Mouse (Mus musculus) lung, postnatal 10 days (tissue): ENCODE measurements at regions not wholly inside any gene's neighbourhood (a gene's known extent, or its start where the extent isn't known, plus 50 kb on each side); places are given as distances from the start of the nearest gene placed in this dataset.
"Not testable (repeated sequence)": the region's sequence is repeated elsewhere in the genome, so short reads cannot be mapped to it uniquely, and the experiment has no call there.

ENCODE experiments used
- DNase-seq: peaks from one replicate; pipeline ENCODE4 v3.0.0; 2021

DNA sequence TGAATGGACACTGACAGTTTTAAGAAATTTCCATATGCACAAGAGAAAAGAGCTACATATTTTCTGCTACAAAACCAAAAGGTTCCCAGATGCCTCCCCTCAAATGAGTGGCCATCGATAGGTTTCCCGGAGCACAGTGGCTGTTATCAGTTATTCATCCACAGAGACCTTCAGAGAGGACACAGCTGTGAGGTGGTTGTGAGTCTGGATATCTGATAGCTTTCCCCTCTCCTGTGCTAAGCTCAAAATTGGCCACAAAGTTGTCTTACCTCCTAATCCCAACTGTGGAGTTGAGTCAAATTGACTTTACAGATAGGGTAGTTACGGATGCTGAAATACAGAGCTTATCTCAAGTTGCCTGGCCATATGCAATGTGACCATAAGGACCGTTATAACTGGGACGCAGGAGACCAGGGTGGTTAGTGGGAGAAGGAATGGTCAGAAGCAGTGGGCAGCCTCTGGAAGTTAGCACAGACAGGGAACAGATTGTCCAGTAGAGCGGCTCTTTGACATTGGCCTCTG is 93.3 kb upstream of the Zfp706 start:
- no peak for DNase-seq

DNA sequence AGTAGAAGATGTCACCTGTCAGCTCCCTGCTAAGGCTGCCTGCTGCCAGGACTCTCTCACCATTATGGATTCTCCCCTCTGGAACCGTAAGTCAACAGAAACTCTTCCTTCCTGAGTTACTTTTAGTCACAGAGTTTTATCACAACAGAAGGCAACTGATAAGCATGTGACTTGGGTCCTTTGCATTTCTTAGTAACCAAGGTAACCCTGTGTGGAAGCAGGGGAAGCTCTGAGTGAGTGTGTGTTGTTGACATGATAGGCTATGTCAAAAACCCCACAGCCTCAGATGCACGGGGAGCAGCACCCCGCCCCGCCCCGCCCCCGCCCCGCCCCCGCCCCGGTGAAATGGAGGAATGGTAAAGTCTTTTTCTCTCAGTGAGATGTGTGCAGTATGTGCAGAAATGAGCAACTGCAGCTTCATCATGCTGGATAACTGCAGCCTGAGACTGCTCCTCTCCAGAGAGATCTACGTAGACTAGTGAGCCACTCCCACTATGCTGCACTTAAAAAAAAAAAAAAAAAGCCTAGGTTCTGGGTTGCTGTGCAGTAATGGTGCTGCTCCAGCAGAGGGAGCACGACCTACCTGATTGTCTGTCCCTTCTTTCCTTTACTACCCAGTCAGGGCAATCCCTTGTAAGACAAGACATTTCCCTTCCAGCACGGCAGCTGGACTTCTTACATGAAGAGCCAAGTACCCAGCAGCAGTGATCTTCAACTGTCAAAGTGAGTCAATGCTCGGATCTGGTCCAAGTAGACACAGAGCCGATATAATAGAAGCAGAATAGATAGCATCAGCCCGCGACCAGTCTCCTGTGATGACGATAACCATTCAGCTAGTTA is 92.6 kb upstream of the Zfp706 start:
- DNase-seq: peak; percentile 63

DNA sequence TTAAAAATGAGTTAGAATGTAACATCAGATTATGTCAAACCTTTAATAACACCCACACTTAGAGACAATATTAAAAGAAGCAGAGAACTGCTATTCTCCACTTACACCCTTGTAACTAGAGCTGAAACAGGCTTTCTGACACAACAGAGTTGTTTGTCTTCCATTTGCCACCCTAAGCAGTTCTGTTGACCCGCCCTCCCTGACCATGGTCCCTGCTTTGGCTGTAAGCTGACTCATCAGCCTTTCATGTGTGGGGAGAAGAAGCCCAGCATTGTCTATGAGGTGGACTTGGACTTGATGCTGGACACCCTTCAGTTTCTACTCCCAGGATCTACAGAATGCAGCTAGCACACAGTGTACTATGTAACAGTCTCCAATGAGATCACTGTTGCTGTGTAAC is 91.6 kb upstream of the Zfp706 start:
- no peak for DNase-seq

DNA sequence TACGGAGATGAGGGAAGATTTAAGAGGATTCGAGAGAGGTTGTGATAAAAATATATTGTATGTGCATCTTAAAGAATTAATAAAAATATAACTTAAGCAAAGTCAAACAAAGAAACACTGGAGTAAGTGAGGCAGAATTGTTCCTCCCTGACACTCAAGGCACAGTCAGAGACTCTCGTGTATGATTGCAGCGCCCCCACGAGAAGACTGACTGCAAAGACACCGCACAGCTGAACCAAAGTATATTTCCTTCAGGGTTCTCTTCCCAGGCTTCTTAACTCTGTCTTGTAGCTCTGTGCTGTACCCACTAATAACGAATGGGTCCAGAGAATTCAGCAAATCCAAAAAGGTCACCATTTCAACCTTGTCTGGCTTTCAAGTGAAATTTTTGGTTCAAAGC is 89.9 kb upstream of the Zfp706 start:
- DNase-seq: no peak

GRCm38 (mm10) chr15:37091171-37091570 is 83.6 kb upstream of the Zfp706 start:
- DNase-seq: not testable (repeated sequence)

DNA sequence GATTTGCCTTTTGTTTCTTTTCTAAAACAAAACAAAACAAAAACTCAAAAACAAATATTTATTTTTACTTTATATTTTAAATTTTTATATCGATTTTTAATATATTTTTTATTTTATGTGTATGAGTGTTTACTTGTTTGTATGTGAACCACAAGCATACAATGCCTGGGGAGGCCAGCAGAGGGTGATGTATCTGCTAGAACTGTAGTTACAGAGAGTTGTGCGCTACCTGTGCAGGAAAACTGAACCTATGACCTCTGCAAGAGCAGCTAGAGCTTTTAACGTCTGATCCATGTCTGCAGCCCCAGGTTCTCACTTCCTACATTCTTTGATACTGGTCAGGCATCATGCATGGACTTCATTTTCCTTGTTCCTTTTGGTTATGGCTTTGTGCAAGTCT is 76.2 kb upstream of the Zfp706 start:
- no peak for DNase-seq

DNA sequence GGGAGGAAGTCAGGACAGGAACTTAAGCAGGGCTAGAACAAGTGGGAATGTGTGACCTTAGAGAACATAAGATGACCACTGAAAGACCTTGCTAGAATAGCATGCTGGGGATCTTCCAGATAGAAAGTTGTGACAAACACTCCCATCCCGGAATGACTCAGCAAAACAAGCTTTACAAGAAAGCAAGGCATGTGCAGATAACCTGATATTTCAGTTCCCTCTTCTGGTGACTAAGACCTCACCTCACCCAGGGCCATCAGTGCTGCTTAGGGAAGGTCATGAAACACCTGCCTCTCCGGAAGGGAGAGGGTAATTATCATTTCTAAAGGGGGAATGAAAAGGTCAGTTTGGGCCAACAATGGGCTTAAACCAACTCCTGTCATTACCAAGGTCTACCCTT is 74.3 kb upstream of the Zfp706 start:
- no peak for DNase-seq

GRCm38 (mm10) chr15:37080931-37081330 is 73.4 kb upstream of the Zfp706 start:
- DNase-seq: no peak

DNA sequence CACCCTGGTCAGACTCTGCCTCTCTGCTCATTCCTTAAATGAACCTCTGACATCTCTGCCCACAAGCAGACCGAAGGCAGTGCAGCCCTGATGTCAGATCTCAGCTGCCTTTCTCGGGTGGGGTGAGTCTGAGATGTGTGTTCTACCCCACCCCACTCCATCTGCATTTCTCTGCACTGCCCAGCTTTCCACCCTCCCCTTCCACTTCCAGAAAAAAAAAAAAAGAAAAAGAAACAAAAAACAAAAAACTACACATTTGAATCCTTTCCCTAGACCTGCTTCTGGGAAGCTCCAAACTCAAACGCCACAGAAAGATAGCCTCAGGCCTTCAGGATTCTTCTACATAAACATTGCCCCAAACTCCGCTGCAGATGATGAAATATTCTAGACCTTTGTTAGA is 72.8 kb upstream of the Zfp706 start:
- DNase-seq: no peak

- not testable (repeated sequence) for DNase-seq
Observed at GRCm38 (mm10) chr15:37074207-37074606, 66.6 kb upstream of the Zfp706 start.

DNA sequence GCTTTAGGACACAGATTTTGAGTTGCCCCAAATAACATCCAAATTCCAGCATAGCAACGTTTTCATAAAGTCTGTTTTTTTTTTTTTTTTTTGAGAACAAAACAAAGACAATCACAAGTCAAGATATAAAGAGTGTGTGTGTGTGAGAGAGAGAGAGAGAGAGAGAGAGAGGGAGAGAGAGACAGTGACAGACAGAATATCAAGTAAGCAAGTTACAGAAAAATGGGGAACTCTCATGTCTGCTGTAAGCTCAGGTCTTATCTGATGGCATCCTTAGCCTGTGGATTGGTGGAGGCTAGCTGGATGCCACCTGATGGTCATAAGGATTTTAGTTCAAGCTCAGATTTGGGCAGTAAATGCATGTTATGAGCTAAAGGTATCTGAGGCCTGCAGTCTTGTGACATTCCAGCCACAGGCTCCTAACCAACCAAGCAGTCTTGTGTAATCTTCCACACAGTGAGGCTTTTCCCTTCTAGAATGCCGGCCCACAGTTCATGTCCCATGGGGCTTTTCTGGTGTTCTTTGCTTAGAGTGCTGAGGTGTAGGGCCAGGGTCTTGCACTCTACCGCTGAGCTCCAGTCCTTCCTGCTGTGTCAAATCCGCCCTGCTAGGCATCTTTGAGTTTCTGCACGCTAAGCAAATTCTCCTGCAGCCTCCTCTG is 64.8 kb upstream of the Zfp706 start:
- no peak for DNase-seq

- DNase-seq: no peak
Observed at GRCm38 (mm10) chr15:37070188-37070587, 62.6 kb upstream of the Zfp706 start.

- DNase-seq: no peak
Observed at GRCm38 (mm10) chr15:37067326-37067725, 59.8 kb upstream of the Zfp706 start.

DNA sequence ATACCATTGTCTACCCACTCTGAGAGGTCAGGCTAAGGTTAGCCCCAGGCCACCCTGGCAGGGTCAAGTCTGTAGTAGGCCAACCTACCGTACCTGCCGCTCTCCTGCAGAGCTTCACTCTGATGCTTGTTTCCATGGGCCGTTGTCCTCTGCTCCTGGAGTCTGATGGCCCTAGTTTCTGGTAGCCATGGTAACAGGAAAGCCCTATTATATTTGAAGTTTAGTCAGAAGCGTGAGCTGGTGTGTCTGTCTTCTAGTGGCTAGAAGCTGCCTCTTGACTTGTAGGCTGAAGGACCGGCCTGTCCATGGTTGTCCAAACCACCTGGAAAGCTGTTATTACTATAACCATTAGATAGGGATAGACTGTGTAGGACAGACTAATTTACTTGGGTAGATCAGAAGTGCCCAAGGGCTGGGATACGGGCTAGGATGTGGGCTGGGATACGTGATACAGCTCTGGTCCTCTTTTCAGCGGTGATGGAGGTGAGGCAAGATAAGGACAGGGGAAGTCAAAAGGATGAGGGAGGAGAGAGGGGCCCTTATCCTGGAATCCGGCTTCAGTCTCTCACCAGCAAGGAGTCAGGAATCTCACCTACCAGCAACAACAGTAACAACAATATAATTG is 58.5 kb upstream of the Zfp706 start:
- no peak for DNase-seq

- DNase-seq: no peak
Observed at GRCm38 (mm10) chr15:37065408-37065807, 57.8 kb upstream of the Zfp706 start.

GRCm38 (mm10) chr15:37063781-37064383 is 56.3 kb upstream of the Zfp706 start:
- DNase-seq: no peak

GRCm38 (mm10) chr15:37062585-37062984 is 55.0 kb upstream of the Zfp706 start:
- no peak for DNase-seq

- no peak for DNase-seq
Observed at GRCm38 (mm10) chr15:37061501-37061900, 53.9 kb upstream of the Zfp706 start.

DNA sequence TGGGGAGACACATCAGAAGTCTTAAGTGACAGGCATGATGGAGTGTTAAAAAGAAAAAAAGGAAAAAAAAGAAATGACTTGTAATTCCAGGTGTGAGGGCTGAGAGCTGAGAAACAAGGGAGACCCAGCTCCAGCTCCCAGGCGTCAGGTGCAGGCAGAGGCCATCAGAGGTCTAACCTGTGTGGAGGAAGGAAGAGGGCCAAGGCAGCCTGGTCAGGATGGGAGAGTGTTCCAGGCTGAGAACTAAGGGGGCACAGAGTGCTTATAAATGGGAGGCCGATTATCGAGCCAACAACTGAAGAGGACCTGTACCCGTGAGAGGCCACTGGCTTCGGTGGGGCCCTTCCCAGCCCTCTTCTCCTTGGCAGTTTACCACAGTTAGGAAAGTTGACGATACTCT is 53.3 kb upstream of the Zfp706 start:
- no peak for DNase-seq
